Mouse (Mus musculus) megakaryocyte-erythroid progenitor cell, adult 5 weeks (primary cell): ENCODE data around the gene Wdr83os. TPM values are rescaled to one million over a fixed set of nuclear protein-coding genes. Genes with fewer than 3 reads are reported as not detected.

Experiments used
- polyA plus RNA-seq: library from polyadenylated mRNA; stranded (reverse); fragments of >175 nt; gene quantifications from 2 replicates; pipeline ENCODE4 v1.2.3, GENCODE M21; 2012

Wdr83os gene
- 15.9 and 19.7 TPM in 2 replicates for polyA plus RNA-seq

GRCm38 (mm10) chr8:85080532-85081215 lies at the start of gene Wdr83os:
Gene Wdr83os, plus strand, starts transcription at chr8:85080740.

DNA sequence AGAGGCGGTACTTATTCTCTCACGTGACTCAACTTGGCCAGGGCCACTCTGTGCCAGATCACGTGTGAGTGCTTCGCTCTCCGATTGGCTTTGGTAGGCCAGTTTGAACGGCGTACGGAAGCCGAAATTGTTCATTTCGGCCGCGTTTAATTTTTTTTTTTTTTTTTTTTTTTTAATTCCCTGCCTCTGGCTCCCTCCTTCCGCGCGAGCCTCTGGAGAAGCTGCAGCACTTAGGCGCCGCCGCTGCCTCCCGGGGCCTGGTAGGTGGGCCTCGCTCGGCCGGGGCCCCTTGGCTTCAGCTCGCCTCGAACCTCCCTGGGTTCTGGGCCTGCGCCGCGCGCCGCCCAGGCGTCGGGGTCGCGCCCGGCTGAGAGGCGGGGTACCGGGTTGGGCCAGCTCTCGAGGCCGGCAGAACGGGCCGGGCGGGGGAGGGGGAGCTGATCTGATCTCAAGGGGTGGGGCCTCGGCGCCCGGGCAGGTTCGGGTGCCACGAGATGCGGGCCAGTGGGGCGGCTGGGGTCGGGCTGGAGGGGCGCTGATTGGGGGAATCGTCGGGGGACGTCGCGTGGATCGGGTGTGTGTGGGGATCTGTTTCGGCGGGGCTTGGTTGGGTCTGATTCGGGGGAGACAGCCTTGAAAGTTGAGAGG lies 43.7 kb upstream of the Wdr83os start, which contains the start of gene Tnpo2:
Tnpo2 (plus strand) TSS at position 198 of the 648 bp plus-strand sequence.

DNA sequence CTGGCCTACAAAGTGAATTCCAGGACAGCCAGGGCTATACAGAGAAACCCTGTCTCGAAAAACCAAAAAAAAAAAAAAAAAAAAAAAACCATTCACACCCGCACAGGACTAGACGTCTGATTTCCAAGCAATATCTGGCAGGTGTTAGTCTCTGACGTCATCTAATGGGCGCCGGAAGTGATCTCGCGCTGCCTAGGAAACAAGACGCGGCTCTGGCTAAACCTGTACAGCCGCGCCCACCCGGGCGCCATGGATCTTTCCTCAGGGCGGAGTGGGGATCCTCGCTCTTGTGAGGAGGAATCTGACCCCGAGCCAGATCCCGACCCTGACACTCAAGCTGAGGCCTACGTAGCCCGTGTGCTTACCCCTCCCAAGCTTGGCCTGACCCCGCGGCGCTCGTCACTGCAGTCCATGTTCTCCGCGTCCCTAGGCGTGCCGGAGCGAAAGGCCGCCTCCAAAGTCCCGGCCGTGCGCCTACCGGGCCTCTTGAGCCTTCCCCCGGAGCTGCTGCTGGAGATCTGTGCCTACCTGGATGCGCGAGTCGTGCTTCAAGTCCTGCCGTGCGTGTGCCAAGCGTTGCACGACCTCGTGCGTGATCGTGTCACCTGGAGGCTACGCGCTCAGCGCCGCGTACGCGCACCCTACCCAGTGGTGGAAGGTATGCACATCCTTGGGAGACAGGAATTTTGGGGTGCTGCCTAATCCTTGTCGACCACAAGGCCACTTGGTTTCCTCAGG lies 20.5 kb upstream of the Wdr83os start, which contains the start of gene Fbxw9:
Fbxw9 (plus strand) TSS at position 177 of the 738 bp plus-strand sequence.

DNA sequence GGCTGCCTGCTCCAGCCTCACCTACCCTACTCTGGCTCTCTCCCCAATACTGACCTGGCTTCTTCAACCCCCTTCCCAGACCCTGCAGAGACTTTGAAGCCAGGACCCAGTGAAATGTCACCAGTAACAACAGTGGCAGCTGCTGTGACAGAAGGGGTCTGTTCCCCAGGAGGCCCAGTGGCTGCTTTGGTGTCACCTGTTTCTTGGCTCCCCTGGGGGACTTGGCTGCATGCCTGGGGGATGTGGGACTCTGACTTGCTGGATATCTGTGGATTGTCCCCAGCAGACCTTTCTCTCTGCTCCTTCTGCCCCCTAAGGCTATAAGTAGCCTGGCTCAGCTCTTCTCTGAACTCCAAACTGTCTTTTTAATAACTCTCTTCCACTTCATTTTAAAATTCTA lies 12.6 kb upstream of the Wdr83os start, which contains the start of gene Gm5741:
Gm5741 (minus strand) TSS at position 1 of the 400 bp plus-strand sequence.

DNA sequence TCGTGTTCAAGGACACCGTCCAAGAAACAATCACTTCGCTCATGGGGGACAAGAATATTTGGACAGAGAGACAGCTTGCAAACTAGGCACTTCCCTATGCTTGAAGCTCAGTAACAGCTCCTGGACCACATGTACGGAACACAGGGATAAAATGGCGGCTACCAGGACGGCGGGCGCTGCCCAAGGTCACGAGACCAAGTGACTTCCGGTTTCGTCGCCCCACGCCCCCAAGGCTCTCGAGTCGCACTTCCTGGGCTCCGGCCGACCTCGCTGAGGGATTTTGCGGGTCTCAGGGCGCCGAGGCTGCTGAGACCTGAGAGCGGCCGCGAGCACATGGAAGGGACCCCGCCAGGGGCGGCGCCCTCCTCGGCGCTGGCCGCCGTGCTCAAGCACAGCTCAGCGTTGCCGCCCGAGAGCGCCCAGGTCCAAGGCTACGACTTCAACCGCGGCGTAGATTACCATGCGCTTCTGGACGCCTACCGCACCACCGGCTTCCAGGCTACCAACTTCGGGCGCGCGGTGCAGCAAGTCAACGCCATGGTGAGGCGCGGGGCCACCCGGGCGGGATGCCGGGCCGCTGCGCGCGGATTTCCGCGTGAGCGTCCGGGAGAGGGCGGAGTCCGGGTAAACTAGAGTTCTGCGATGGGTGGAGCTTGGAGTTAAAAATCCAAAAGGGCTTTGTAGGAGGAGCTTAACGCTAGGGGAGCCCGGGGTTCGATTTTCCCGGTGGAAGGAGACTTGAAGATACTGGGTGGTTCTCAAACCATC lies 8.8 kb upstream of the Wdr83os start, which contains the start of gene Dhps:
Dhps (plus strand) TSS at position 244 of the 768 bp plus-strand sequence.

GRCm38 (mm10) chr8:85081216-85081555 lies 646 bp downstream of the Wdr83os start, which contains the start of gene Wdr83:
Gene Wdr83, minus strand, starts transcription at chr8:85081306.

GRCm38 (mm10) chr8:85083108-85083813 lies 2.7 kb downstream of the Wdr83os start, which contains the start of gene Man2b1:
Gene Man2b1, plus strand, starts transcription at chr8:85083270.

GRCm38 (mm10) chr8:85122995-85123394 lies 42.5 kb downstream of the Wdr83os start, which contains the start of gene Zfp791:
Gene Zfp791, minus strand, starts transcription at chr8:85123095.

Other genes with a start within 250 kb of the Wdr83os start
- 136 and 145 TPM in 2 replicates for gene Gadd45gip1, start 249.2 kb upstream of the Wdr83os start, polyA plus RNA-seq
- 315 and 332 TPM in 2 replicates for gene Rad23a, start 240.1 kb upstream of the Wdr83os start, polyA plus RNA-seq
- 878 and 1,229 TPM in 2 replicates for gene Calr, start 233.8 kb upstream of the Wdr83os start, polyA plus RNA-seq
- gene Farsa, start 223.8 kb upstream of the Wdr83os start, polyA plus RNA-seq, result 121 and 135 TPM in 2 replicates
- 155 and 182 TPM in 2 replicates for gene Syce2, start 208.6 kb upstream of the Wdr83os start, polyA plus RNA-seq
- gene Gcdh, start 186.8 kb upstream of the Wdr83os start, polyA plus RNA-seq, result 52.8 and 57.4 TPM in 2 replicates
- 122 and 124 TPM in 2 replicates for gene Klf1, start 178.8 kb upstream of the Wdr83os start, polyA plus RNA-seq
- 34.2 and 54.0 TPM in 2 replicates for gene Dnase2a, start 172.2 kb upstream of the Wdr83os start, polyA plus RNA-seq
- gene Mast1, start 143.4 kb upstream of the Wdr83os start, polyA plus RNA-seq, result 0.03 and 0.19 TPM in 2 replicates
- not detected in 2 replicates for gene Rtbdn, start 133.7 kb upstream of the Wdr83os start, polyA plus RNA-seq
- not detected in 2 replicates for gene Gm49661, start 111.3 kb upstream of the Wdr83os start, polyA plus RNA-seq
- gene Prdx2, start 111.2 kb upstream of the Wdr83os start, polyA plus RNA-seq, result 79.0 and 82.7 TPM in 2 replicates
- gene Rnaseh2a, start 111.0 kb upstream of the Wdr83os start, polyA plus RNA-seq, result 323 and 329 TPM in 2 replicates
- 1,314 and 1,326 TPM in 2 replicates for gene Junb, start 102.0 kb upstream of the Wdr83os start, polyA plus RNA-seq
- 22.8 and 26.7 TPM in 2 replicates for gene Hook2, start 90.1 kb upstream of the Wdr83os start, polyA plus RNA-seq
- 0.02 TPM in 1 of 2 replicates, not detected in the other for gene Best2, start 66.2 kb upstream of the Wdr83os start, polyA plus RNA-seq
- 87.9 and 91.1 TPM in 2 replicates for gene Asna1, start 55.5 kb upstream of the Wdr83os start, polyA plus RNA-seq
- 350 and 408 TPM in 2 replicates for gene Trir, start 53.9 kb upstream of the Wdr83os start, polyA plus RNA-seq
- 11.7 and 13.9 TPM in 2 replicates for gene Tnpo2, start 43.8 kb upstream of the Wdr83os start, polyA plus RNA-seq
- 19.4 and 20.4 TPM in 2 replicates for gene Fbxw9, start 20.7 kb upstream of the Wdr83os start, polyA plus RNA-seq
- gene Gm5741, start 12.8 kb upstream of the Wdr83os start, polyA plus RNA-seq, result 0.30 and 0.79 TPM in 2 replicates
- gene Dhps, start 9.0 kb upstream of the Wdr83os start, polyA plus RNA-seq, result 45.6 and 47.8 TPM in 2 replicates
- gene Wdr83, start 566 bp downstream of the Wdr83os start, polyA plus RNA-seq, result 28.6 and 36.6 TPM in 2 replicates
- 34.4 and 41.1 TPM in 2 replicates for gene Man2b1, start 2.5 kb downstream of the Wdr83os start, polyA plus RNA-seq
- gene Zfp791, start 42.4 kb downstream of the Wdr83os start, polyA plus RNA-seq, result not detected in 2 replicates
- not detected in 2 replicates for gene Cks1brt, start 71.2 kb downstream of the Wdr83os start, polyA plus RNA-seq
- gene Olfr371, start 145.2 kb downstream of the Wdr83os start, polyA plus RNA-seq, result not detected in 2 replicates
- gene Orc6, start 218.9 kb downstream of the Wdr83os start, polyA plus RNA-seq, result 24.5 and 26.9 TPM in 2 replicates
- gene Vps35, start 219.1 kb downstream of the Wdr83os start, polyA plus RNA-seq, result 3.2 and 3.8 TPM in 2 replicates